Mouse (Mus musculus) midbrain, embryonic 12.5 days (tissue): ENCODE measurements around the gene Arcn1. TPM values are rescaled to one million over a fixed set of nuclear protein-coding genes. Genes with fewer than 3 reads are reported as not detected.
A peak's percentile ranks its signal among the peaks of the same experiment; 100 is the strongest.

Experiments used
- ATAC-seq: fragments of 200-750 bp; cut with Nextera tagmentation; 2 replicates; pipeline ENCODE4 v1.8.0; 2017; ENCODE audit warnings: low read depth, moderate TSS enrichment, moderate library complexity; ENCODE audit not compliant: low FRiP score
- H3K27ac ChIP-seq: fragments of 300-500 bp; sonication (generic); replicated peaks from 2 replicates; pipeline ENCODE4 v1.5.1; 2016; ENCODE audit warnings: mild to moderate bottlenecking
- H3K27me3 ChIP-seq: fragments of 300-500 bp; sonication (generic); 2 replicates; pipeline ENCODE4 v1.6.1; 2016; ENCODE audit warnings: mild to moderate bottlenecking
- H3K36me3 ChIP-seq: fragments of 300-500 bp; sonication (generic); 2 replicates; pipeline ENCODE4 v1.6.1; 2016
- H3K4me1 ChIP-seq: fragments of 300-500 bp; sonication (generic); 2 replicates; pipeline ENCODE4 v1.6.1; 2016
- H3K4me2 ChIP-seq: fragments of 300-500 bp; sonication (generic); replicated peaks from 2 replicates; pipeline ENCODE4 v1.6.1; 2016; ENCODE audit warnings: mild to moderate bottlenecking, moderate library complexity
- H3K4me3 ChIP-seq: fragments of 300-500 bp; sonication (generic); 2 replicates; pipeline ENCODE4 v1.5.1; 2016; ENCODE audit warnings: mild to moderate bottlenecking
- H3K9ac ChIP-seq: fragments of 300-500 bp; sonication (generic); replicated peaks from 2 replicates; pipeline ENCODE4 v1.6.1; 2016; ENCODE audit warnings: mild to moderate bottlenecking, moderate library complexity
- H3K9me3 ChIP-seq: fragments of 300-500 bp; sonication (generic); 2 replicates; pipeline ENCODE4 v1.6.1; 2016; ENCODE audit warnings: mild to moderate bottlenecking
- WGBS: fragments of 180-500 bp; shearing (Covaris S2); methylation state at CpG from one replicate; pipeline ENCODE4 v1.1.7; 2016; 5-methylcytosine and 5-hydroxymethylcytosine counted together
- polyA plus RNA-seq: library from polyadenylated mRNA; unstranded; fragments of >200 nt; fragmentation: Nextera tagmentation; extraction: Ambion mirVana; gene quantifications from 2 replicates; pipeline ENCODE4 v1.2.1, GENCODE M21; 2016

Gene Arcn1
- polyA plus RNA-seq = 175 and 179 TPM in 2 replicates

- Histone ChIP-seq H3K9ac (peak within 1 kb of the TSS; percentile 96), H3K4me3 (peak within 1 kb of the TSS; percentile 100), H3K4me2 (peak within 1 kb of the TSS; percentile 92), H3K36me3 (no peaks in the 10 kb centered on the region), H3K4me1 (peaks cover 19% of the 10 kb centered on the region), H3K27ac (peak within 1 kb of the TSS; percentile 95), H3K9me3 (no peaks in the 10 kb centered on the region), H3K27me3 (no peaks in the 10 kb centered on the region)
- under 1% methylated on average over 82 of the region's 82 CpGs for WGBS
- peak; percentile 93 for ATAC-seq
These were observed at the start of gene Arcn1, which contains the start of gene Ift46 for GRCm38 (mm10) chr9:44767101-44768028. TSS of gene Arcn1 (minus strand) at chr9:44767845. TSS of gene Ift46 (plus strand) at chr9:44767908.

GRCm38 (mm10) chr9:44814179-44814578 is 46.5 kb upstream of the Arcn1 start:
- Histone ChIP-seq H3K27ac (no peak overlapping the region), H3K27me3 (no peaks in the 10 kb centered on the region), H3K9me3 (no peaks in the 10 kb centered on the region), H3K4me3 (no peak overlapping the region), H3K36me3 (peaks cover 99% of the 10 kb centered on the region), H3K4me1 (no peaks in the 10 kb centered on the region), H3K9ac (no peak overlapping the region), H3K4me2 (no peak overlapping the region)
- no peak for ATAC-seq
- WGBS = 93% methylated on average over 8 of the region's 8 CpGs

GRCm38 (mm10) chr9:44810316-44810715 is 42.7 kb upstream of the Arcn1 start:
- Histone ChIP-seq H3K27ac (no peak overlapping the region), H3K4me1 (no peaks in the 10 kb centered on the region), H3K4me2 (no peak overlapping the region), H3K4me3 (no peak overlapping the region), H3K27me3 (no peaks in the 10 kb centered on the region), H3K9me3 (no peaks in the 10 kb centered on the region), H3K9ac (no peak overlapping the region), H3K36me3 (peaks cover 98% of the 10 kb centered on the region)
- WGBS = 96% methylated on average over 10 of the region's 10 CpGs
- no peak for ATAC-seq

GRCm38 (mm10) chr9:44807778-44808177 is 40.1 kb upstream of the Arcn1 start:
- H3K36me3 ChIP-seq = peaks cover 80% of the 10 kb centered on the region
- 94% methylated on average over 10 of the region's 10 CpGs for WGBS
- H3K27me3 ChIP-seq = no peaks in the 10 kb centered on the region

GRCm38 (mm10) chr9:44807141-44807540 is 39.5 kb upstream of the Arcn1 start:
- 81% methylated on average over 5 of the region's 5 CpGs for WGBS
- no peak overlapping the region for H3K4me3 ChIP-seq
- H3K4me2 ChIP-seq = no peak overlapping the region
- ATAC-seq = no peak
- H3K4me1 ChIP-seq = no peaks in the 10 kb centered on the region
- H3K27ac ChIP-seq = no peak overlapping the region
- no peaks in the 10 kb centered on the region for H3K9me3 ChIP-seq
- no peak overlapping the region for H3K9ac ChIP-seq
- H3K36me3 ChIP-seq = peaks cover 75% of the 10 kb centered on the region
- H3K27me3 ChIP-seq = peaks cover 4% of the 10 kb centered on the region; the same call in 1 of the 2 replicates

More at GRCm38 (mm10) chr9:44807778-44808177, 40.1 kb upstream of the Arcn1 start:
- no peaks in the 10 kb centered on the region for H3K4me1 ChIP-seq
- no peaks in the 10 kb centered on the region for H3K9me3 ChIP-seq
- H3K4me3 ChIP-seq = no peak overlapping the region
- H3K27ac ChIP-seq = no peak overlapping the region
- H3K4me2 ChIP-seq = no peak overlapping the region
- no peak overlapping the region for H3K9ac ChIP-seq
- no peak for ATAC-seq

GRCm38 (mm10) chr9:44805536-44805935 is 37.9 kb upstream of the Arcn1 start:
- ATAC-seq = no peak
- H3K4me3 ChIP-seq = no peak overlapping the region
- H3K4me2 ChIP-seq = no peak overlapping the region
- H3K36me3 ChIP-seq = peaks cover 58% of the 10 kb centered on the region
- H3K4me1 ChIP-seq = no peaks in the 10 kb centered on the region
- 96% methylated on average over 5 of the region's 5 CpGs for WGBS
- H3K27me3 ChIP-seq = peaks cover 17% of the 10 kb centered on the region
- no peak overlapping the region for H3K9ac ChIP-seq
- H3K27ac ChIP-seq = no peak overlapping the region
- no peaks in the 10 kb centered on the region for H3K9me3 ChIP-seq

- no peaks in the 10 kb centered on the region for H3K9me3 ChIP-seq
- no peak overlapping the region for H3K27ac ChIP-seq
- ATAC-seq = no peak
- no peak overlapping the region for H3K4me3 ChIP-seq
- no peak overlapping the region for H3K9ac ChIP-seq
- no peak overlapping the region for H3K4me2 ChIP-seq
- 94% methylated on average over 10 of the region's 10 CpGs for WGBS
- peaks cover 23% of the 10 kb centered on the region for H3K27me3 ChIP-seq
- H3K36me3 ChIP-seq = peaks cover 50% of the 10 kb centered on the region
- H3K4me1 ChIP-seq = peaks cover 6% of the 10 kb centered on the region
These were observed 37.0 kb upstream of the Arcn1 start for GRCm38 (mm10) chr9:44804678-44805077.

- Histone ChIP-seq H3K27ac (no peak within 1 kb of the TSS), H3K4me3 (no peak within 1 kb of the TSS), H3K36me3 (peaks cover 32% of the 10 kb centered on the region), H3K4me1 (peaks cover 15% of the 10 kb centered on the region), H3K9ac (no peak within 1 kb of the TSS), H3K27me3 (peaks cover 32% of the 10 kb centered on the region), H3K9me3 (no peaks in the 10 kb centered on the region), H3K4me2 (no peak within 1 kb of the TSS)
- ATAC-seq = no peak
- WGBS = 77% methylated on average over 4 of the region's 4 CpGs
These were observed 35.3 kb upstream of the Arcn1 start, which contains the start of gene Ttc36 for GRCm38 (mm10) chr9:44802808-44803450. TSS of gene Ttc36 (minus strand) at chr9:44803072.

GRCm38 (mm10) chr9:44801669-44802068 is 34.0 kb upstream of the Arcn1 start:
- Histone ChIP-seq H3K27me3 (peaks cover 38% of the 10 kb centered on the region), H3K4me2 (no peak overlapping the region), H3K36me3 (peaks cover 20% of the 10 kb centered on the region), H3K9ac (no peak overlapping the region), H3K4me3 (no peak overlapping the region), H3K4me1 (peaks cover 15% of the 10 kb centered on the region), H3K27ac (no peak overlapping the region), H3K9me3 (no peaks in the 10 kb centered on the region)
- 85% methylated on average over 6 of the region's 6 CpGs for WGBS
- no peak for ATAC-seq

GRCm38 (mm10) chr9:44799958-44800324 is 32.3 kb upstream of the Arcn1 start:
- H3K4me3 ChIP-seq = peak overlapping the region; percentile 62
- ATAC-seq = 0 out of 2 replicates have a peak, but pooled peaks have one; percentile 7
- H3K9ac ChIP-seq = peak overlapping the region; percentile 54; the same call in 1 of the 2 replicates
- H3K36me3 ChIP-seq = peaks cover 8% of the 10 kb centered on the region
- peak overlapping the region; percentile 93 for H3K4me2 ChIP-seq
- WGBS = 36% methylated on average over 9 of the region's 9 CpGs
- H3K27ac ChIP-seq = no peak overlapping the region
- H3K9me3 ChIP-seq = no peaks in the 10 kb centered on the region
- H3K4me1 ChIP-seq = peaks cover 15% of the 10 kb centered on the region
- peaks cover 38% of the 10 kb centered on the region for H3K27me3 ChIP-seq

- peak; percentile 97 for ATAC-seq
- peaks cover 38% of the 10 kb centered on the region for H3K27me3 ChIP-seq
- under 1% methylated on average over 75 of the region's 75 CpGs for WGBS
These were observed 31.7 kb upstream of the Arcn1 start, which contains the start of gene Tmem25 for GRCm38 (mm10) chr9:44799102-44799957. TSS of gene Tmem25 (minus strand) at chr9:44799307.

More at GRCm38 (mm10) chr9:44799102-44799957, 31.7 kb upstream of the Arcn1 start, which contains the start of gene Tmem25:
- Histone ChIP-seq H3K9me3 (no peaks in the 10 kb centered on the region), H3K9ac (peak within 1 kb of the TSS; percentile 54), H3K4me1 (peaks cover 15% of the 10 kb centered on the region), H3K4me3 (peak within 1 kb of the TSS; percentile 62), H3K27ac (peak within 1 kb of the TSS; percentile 75), H3K36me3 (0 out of 2 replicates have a peak, but pooled peaks cover 4% of the 10 kb centered on the region), H3K4me2 (peak within 1 kb of the TSS; percentile 93)
